ENCODE assay signal across 8 mouse cellular contexts in the genomic region with DNA sequence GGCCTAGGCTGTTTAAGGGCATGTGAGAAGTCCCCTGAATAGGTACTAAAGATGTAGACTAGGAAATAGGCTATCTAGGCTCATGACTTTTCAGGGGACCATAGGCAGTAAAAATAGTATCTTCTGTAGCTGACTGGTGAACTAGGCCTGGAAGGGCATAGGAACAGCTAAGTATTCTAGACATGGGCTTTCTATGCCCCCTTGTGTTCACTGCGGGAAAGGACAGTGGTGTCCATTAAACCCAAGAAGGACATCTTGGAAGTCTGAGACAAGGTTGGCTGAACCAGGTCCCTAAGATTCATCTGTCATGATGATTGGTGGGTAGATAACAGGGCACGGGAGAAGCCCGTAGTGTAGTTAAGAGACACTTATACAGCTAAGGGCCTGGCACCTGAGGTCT. TPM values are rescaled to one million over a fixed set of nuclear protein-coding genes. Genes with fewer than 3 reads are reported as not detected.
DNase-seq lines count a peak whose midpoint lies in the region; ATAC-seq and TF ChIP-seq lines count a peak whose summit lies in the region.

No protein-coding gene starts in this region.

- H3K4me2 ChIP-seq in forebrain, embryonic 13.5 days: no peak overlapping the region
- no peak overlapping the region for H3K4me2 ChIP-seq in heart, embryonic 16.5 days (ENCODE audit: low read depth, low read length)

- peaks cover 70% of the 10 kb centered on the region for H3K36me3 ChIP-seq in forebrain, embryonic 10.5 days (replicated peaks)
- peaks cover 52% of the 10 kb centered on the region for H3K36me3 ChIP-seq in forebrain, embryonic 13.5 days (ENCODE audit: poor library complexity, severe bottlenecking)
- peaks cover 41% of the 10 kb centered on the region for H3K36me3 ChIP-seq in E14TG2a.4 (ENCODE audit: insufficient read depth, low read length)
- peaks cover 55% of the 10 kb centered on the region for H3K36me3 ChIP-seq in heart, embryonic 16.5 days (ENCODE audit: control insufficient read depth, insufficient read depth)

- 74% methylated on average over 3 of the region's 3 CpGs for WGBS in forebrain, embryonic 10.5 days
- WGBS in forebrain, embryonic 13.5 days: 70% methylated on average over 3 of the region's 3 CpGs
- WGBS in heart, embryonic 16.5 days: 45% methylated on average over 3 of the region's 3 CpGs

- H3K9ac ChIP-seq in forebrain, embryonic 13.5 days: no peak overlapping the region
- no peak overlapping the region for H3K9ac ChIP-seq in heart, embryonic 16.5 days (ENCODE audit: low read length)

- peak; percentile 23 for TF ChIP-seq CTCF in E14TG2a.4 (conservative IDR thresholded peaks at IDR 0.05; ENCODE audit: low read length)

- H3K27me3 ChIP-seq in forebrain, embryonic 10.5 days (ENCODE audit: poor library complexity, severe bottlenecking): no peaks in the 10 kb centered on the region
- no peaks in the 10 kb centered on the region for H3K27me3 ChIP-seq in forebrain, embryonic 13.5 days
- no peaks in the 10 kb centered on the region for H3K27me3 ChIP-seq in E14TG2a.4 (ENCODE audit: insufficient read depth, low read length)
- H3K27me3 ChIP-seq in heart, embryonic 16.5 days (ENCODE audit: control insufficient read depth, insufficient read depth, low read length): no peaks in the 10 kb centered on the region

- no peaks in the 10 kb centered on the region for H3K9me3 ChIP-seq in forebrain, embryonic 10.5 days
- no peaks in the 10 kb centered on the region for H3K9me3 ChIP-seq in forebrain, embryonic 13.5 days (replicated peaks)
- no peaks in the 10 kb centered on the region for H3K9me3 ChIP-seq in E14TG2a.4 (ENCODE audit: low read length)
- H3K9me3 ChIP-seq in heart, embryonic 16.5 days (replicated peaks; ENCODE audit: control insufficient read depth, low read length): no peaks in the 10 kb centered on the region

- H3K4me1 ChIP-seq in forebrain, embryonic 10.5 days: no peaks in the 10 kb centered on the region
- H3K4me1 ChIP-seq in forebrain, embryonic 13.5 days: no peaks in the 10 kb centered on the region
- H3K4me1 ChIP-seq in E14TG2a.4 (replicated peaks; ENCODE audit: low read depth, low read length): no peaks in the 10 kb centered on the region
- no peaks in the 10 kb centered on the region for H3K4me1 ChIP-seq in heart, embryonic 16.5 days (ENCODE audit: control insufficient read depth, insufficient read depth, low read length)

- no peak for ATAC-seq in forebrain, embryonic 13.5 days
- peak; percentile 63 for ATAC-seq in heart, embryonic 16.5 days (replicated peaks; ENCODE audit: extremely low read depth, insufficient read depth, low FRiP score)

- DNase-seq in forebrain, embryonic 10.5 days (ENCODE audit: extremely low spot score, low spot score): peak; percentile 19
- peak; percentile 53 to 57 for DNase-seq in cerebellum, postnatal 10 days
- DNase-seq in layer of hippocampus, adult 9-10 months (ENCODE audit: low spot score): peak; percentile 26
- peak; percentile 38 for DNase-seq in lung, postnatal 25 days (ENCODE audit: low spot score)
- peak; percentile 10 to 25 for DNase-seq in right cerebral cortex, postnatal 36 days (ENCODE audit: low spot score in 2 of 2)

- H3K4me3 ChIP-seq in forebrain, embryonic 10.5 days: no peak overlapping the region
- no peak overlapping the region for H3K4me3 ChIP-seq in forebrain, embryonic 13.5 days
- H3K4me3 ChIP-seq in E14TG2a.4 (replicated peaks; ENCODE audit: low read length): no peak overlapping the region
- no peak overlapping the region for H3K4me3 ChIP-seq in heart, embryonic 16.5 days (ENCODE audit: low read length)

- no peak overlapping the region for H3K27ac ChIP-seq in forebrain, embryonic 10.5 days
- H3K27ac ChIP-seq in forebrain, embryonic 13.5 days: no peak overlapping the region
- no peak overlapping the region for H3K27ac ChIP-seq in heart, embryonic 16.5 days (ENCODE audit: low read length)

RNA-seq across cellular contexts. Expression of gene Cxcr6, which starts 10.1 kb away (rescaled TPM):
- polyA plus RNA-seq in forebrain, embryonic 10.5 days (2016; fragmentation: Nextera tagmentation; extraction: Ambion mirVana): 0.07 and 0.14 TPM in 2 replicates
- polyA plus RNA-seq in forebrain, embryonic 13.5 days (2015; fragmentation: Nextera tagmentation; extraction: Ambion mirVana): 0.08 and 0.18 TPM in 2 replicates
- polyA plus RNA-seq in heart, embryonic 16.5 days (2015; fragmentation: Nextera tagmentation; extraction: Ambion mirVana): 0.65 and 1.2 TPM in 2 replicates

RNA-seq across cellular contexts. Expression of gene Fyco1, which starts 55.5 kb away (rescaled TPM):
- polyA plus RNA-seq in forebrain, embryonic 10.5 days (2016; fragmentation: Nextera tagmentation; extraction: Ambion mirVana): 10.2 and 11.1 TPM in 2 replicates
- 10.9 and 12.0 TPM in 2 replicates for polyA plus RNA-seq in forebrain, embryonic 13.5 days (2015; fragmentation: Nextera tagmentation; extraction: Ambion mirVana)
- 29.0 and 34.1 TPM in 2 replicates for polyA plus RNA-seq in heart, embryonic 16.5 days (2015; fragmentation: Nextera tagmentation; extraction: Ambion mirVana)
